Mouse (Mus musculus): Measurements from ENCODE around the gene Lmo1.

Lmo1 gene

DNA sequence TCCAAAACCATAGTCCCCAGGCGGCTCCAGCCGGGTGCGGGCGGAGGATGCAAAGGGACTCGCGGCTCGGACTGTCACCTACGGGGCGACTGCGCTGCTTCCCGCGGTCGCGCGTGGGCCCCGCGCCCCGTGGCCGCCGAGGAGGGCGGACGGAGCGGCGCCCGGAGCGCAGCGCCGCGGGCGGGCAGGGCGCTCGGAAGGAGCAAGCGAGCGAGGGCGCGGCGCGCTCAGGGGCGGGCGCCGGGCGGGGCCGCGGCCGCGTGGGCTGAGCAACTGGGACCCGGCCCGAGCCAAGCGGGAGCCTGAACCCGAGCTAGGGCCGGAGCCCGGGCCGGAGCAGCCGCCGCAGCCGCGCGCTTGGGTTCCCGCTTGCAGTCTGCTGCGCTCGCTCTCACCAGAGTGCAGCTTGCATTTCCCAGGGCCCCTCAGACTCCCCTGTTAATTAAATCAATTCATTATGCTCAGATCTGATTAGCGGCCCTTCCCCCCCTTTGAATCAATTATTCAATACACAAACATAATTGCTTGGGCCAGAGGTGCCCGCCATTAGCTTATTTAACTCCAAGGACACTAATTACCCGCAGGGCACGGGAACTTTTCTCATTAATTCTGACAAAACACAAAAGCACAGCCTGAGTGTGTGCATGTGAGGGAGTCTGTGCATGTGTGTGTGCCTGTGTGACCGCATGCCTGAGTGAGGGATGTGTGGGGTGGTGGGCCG lies at the start of gene Lmo1:
Gene Lmo1, minus strand, starts transcription at position 259 of the 721 bp plus-strand sequence.
- DNase-seq (ENCODE audit: low read depth, low spot score) = no peak

DNA sequence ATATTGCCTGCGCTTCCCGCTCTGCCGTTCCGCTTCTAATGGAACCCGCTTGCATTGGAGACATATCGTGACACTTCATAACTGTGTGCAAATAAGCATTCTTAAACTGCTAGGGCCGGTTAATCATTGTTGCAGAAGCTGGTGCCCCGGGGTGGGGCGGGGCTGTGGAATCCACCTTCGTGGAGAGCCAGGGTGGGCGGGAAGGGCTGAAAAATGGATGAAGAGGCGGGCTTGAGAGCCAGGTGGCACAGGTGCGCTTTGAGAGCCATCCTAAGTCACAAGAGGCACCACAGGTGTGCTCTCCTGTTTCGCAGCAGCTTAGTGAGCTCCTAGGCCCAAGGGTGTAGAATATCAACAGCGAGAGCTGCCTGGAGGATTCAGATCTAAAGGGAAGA lies 46.7 kb upstream of the Lmo1 start:
- no peak for DNase-seq (ENCODE audit: low read depth, low spot score)

DNA sequence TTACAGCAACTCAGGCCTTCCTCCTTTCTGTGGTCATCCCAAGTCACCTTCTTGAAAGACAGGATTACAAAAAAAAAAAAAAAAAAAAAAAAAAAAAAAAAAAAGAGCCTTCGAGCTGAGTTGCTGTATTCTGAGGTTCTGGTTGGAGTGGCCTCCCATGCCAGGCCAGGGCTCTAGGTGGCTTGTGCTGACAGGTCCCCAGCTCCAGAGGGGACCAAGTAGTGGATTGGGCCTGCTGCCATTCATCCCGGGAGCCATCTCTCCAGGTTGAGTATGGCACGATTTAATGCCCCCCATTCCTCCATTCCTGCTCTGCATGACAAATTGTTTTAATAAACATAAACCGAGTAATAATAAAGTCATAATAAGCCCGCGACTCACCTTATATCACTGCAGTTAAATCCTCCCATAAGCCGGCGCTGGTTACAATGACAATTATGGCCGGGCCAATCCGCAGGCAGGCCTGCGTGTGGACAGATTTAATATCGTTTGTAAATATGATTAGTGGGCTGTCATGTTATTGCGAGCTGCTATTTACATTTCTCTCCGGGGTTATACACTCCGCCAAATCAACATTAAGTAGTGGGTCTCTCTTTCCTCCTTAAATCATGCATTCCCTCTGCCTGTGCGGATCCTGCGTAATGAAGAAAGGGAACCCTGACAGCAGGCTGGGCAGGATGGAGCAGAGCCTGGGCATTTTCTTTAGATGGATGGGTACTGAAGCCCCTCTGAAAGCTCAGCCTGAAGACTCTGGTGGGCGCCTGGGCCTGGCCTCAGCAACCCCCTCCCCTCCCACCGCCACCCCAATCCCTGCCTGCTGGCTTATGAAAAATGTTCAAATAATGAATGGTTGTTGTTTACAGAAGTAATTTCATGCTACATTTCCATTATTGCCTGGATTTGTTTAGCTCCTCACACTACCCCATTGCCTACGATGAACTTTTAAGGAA lies 46.0 kb upstream of the Lmo1 start:
- no peak for DNase-seq (ENCODE audit: low read depth, low spot score)

DNA sequence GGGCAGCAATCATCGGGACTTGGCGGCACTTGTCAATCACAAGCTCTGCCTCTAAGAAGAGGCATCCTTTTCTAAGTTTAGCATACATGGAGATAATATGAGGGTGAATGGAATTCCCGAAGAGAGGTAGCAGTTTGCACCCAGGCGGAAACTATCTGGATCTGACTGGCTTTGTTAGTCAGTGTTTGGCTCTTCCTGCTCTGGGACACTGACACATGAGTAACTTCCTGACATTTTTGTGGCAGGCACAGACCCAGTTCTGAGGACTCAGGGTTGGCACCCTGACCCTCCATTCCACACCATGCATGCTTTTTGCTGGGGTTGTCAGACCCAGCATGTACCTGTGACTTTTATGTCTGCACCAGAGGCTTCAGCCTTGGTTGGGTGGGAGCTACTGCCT lies 45.0 kb upstream of the Lmo1 start:
- DNase-seq (ENCODE audit: low read depth, low spot score) = no peak

GRCm38 (mm10) chr7:109218977-109219271 lies 43.9 kb upstream of the Lmo1 start:
- no peak for DNase-seq (ENCODE audit: low read depth, low spot score)

DNA sequence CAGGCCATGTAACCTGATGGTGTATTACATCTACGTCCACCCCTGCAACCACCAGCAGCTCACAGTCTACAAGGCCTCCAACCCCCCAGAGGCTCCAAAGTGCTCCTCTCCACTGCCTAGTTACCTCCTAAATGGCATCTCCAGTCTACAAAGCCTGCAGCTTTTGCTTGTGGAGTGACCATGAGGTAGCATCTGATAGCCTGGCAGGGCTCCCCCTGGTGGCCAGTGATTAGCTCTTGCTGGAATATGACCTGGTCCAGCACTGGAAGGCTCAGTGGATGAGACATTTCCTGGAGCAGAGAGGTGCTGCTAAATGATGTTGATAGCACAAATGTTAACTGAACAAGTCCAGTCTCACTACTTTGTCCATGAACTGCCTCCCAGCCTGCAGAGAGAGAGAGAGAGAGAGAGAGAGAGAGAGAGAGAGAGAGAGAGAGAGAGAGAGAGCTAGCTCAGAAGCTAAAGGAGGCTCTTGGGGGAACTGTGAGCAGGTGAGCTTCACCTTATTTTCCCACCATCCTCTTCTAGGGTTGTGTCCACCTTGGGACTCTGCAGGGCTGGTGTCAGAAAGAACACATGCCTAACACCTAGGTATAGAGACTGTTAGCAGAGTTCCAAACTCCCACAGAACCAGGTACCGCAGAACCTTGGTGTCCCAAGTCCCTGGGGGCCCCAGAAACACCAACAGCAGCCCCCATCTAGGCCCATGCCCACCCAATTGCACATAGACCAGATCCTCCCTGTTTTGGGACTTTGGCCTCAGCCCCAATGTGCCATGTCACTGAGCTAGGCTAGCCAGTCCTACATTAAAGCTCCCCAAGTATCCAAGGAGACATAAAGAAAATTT lies 43.3 kb upstream of the Lmo1 start:
- DNase-seq (ENCODE audit: low read depth, low spot score) = no peak

DNA sequence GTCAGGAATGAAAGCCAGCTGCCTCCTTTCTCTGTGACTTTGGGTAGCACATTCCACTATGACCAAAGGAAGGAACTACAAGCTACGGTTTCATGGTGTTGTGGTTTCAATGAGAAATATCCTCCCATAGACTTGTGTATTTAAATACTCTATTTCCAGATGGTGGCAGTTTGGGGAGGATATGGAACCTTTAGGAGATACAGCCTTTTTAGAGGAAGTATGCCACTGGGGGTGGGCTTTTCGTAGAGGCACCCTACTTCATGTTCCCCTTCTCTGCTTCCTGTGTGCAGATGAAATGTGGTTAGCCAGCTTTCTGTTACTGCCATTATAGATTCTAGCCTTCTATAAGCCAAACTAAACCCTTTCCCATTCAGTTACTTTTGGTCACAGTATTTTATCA lies 34.8 kb upstream of the Lmo1 start:
- no peak for DNase-seq (ENCODE audit: low read depth, low spot score)

- DNase-seq (ENCODE audit: low read depth, low spot score) = no peak
Observed at GRCm38 (mm10) chr7:109207811-109208210, 32.8 kb upstream of the Lmo1 start.

DNA sequence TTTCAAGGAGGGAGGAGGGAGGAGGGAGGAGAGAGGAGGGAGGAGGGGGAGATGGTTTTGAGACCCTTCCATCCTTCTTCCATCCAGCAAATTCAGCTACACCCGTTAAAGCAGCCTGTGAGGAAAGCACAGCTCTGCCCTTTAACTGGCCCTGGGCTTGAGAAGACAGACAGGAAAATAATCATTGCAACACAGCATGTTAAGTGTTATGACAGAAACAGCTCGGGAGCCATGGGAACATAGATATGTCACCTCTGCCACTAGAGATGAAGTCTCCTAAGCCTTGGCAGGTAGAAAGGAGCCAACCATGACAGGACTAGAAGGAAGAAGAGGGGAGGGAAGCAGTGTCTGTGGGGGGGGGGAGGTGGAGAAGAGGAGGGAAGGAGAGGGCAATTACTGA lies 31.4 kb upstream of the Lmo1 start:
- DNase-seq (ENCODE audit: low read depth, low spot score) = no peak

- DNase-seq (ENCODE audit: low read depth, low spot score) = no peak
Observed at GRCm38 (mm10) chr7:109203140-109203539, 28.1 kb upstream of the Lmo1 start.

DNA sequence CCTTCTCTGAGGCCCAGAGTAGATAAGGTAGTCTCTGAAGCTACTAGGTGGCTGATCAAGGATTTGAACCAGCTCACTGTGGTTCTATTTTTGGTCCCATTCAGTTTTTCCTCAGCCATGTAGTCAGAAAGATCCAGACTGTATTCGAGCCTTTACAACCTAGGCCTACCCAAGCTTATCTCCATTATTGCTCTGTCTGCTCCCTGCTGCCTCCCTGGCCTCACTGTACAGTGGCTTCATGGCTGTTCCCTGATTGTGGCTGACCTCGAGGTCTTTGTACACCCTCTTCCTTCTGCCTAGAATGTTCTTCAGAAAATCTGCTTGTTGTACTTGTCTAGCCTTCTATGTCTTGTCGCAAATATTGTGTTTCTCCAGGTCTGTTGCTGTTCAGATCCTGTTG lies 25.6 kb upstream of the Lmo1 start:
- DNase-seq (ENCODE audit: low read depth, low spot score) = no peak

- DNase-seq (ENCODE audit: low read depth, low spot score) = no peak
Observed at GRCm38 (mm10) chr7:109197161-109197650, 22.2 kb upstream of the Lmo1 start.

DNA sequence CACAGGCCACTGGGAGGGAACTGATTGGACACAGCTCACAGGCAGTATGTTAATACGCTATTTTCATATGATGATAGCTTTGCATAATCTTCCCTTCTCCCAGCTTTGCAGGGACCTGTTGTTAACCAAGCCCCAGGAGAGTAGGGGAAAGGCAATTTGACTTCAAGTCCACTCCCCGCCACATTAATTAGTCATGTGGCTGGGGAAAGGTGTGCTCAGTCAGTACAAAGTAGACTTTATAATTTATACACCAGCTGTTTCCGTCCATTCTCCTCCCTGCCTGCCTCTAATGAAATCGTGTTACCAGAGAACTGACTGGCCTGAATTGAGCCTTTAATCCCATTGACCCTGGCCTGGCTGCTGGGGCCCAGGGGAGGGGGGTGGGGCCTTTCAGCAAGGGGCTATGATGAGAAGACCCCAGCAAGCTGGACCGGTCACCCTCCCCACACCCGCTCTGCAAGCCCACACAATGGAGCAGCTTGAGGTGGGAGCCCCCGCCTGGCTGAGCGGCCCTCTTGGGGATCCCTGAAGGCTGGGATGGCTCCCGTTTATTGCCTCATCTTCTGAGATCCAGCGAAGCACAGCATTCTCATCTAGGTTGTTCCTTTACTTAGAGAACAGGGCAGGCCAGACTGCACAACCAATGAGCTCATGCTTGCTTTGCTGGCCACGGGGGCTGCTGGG lies 21.5 kb upstream of the Lmo1 start:
- no peak for DNase-seq (ENCODE audit: low read depth, low spot score)

DNA sequence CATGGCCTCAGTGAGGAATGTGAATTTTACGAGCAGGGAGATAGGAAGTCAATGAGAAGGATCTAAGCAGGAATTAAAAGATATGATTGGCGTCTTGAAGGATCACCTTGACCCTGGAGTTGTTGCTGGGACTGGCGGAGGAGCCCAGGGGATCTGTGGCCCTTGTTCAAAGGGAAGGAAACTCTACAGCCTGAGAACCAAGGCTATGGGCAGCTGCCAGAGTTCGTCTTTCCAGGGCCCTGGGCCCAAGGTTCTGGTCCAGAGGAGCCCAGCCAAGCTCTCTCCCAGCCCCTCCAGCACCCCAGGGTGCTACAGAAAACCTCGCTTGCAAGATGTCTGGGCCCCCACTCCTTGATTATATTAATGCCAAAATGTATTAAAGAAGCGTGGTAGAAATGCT lies 21.0 kb upstream of the Lmo1 start:
- no peak for DNase-seq (ENCODE audit: low read depth, low spot score)

DNA sequence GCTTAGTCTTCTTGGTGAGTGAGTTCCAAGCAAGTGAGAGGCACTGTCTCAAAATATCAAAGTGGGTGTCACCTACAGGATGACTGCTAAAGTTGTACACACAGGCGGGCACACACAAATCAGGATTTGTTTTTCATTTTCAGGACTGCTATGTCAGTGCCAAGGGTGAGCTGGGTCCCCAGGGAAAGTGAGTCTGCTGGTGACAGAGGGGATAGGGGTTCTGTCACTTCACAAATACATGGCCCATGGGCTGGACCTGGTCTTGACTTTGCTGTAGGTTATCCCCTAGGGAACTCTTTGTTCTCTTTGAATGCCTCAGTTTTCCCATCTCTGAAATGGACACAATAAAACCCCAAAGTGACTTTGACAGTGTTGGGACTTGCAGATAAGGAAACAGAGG lies 19.8 kb upstream of the Lmo1 start:
- DNase-seq (ENCODE audit: low read depth, low spot score) = no peak

DNA sequence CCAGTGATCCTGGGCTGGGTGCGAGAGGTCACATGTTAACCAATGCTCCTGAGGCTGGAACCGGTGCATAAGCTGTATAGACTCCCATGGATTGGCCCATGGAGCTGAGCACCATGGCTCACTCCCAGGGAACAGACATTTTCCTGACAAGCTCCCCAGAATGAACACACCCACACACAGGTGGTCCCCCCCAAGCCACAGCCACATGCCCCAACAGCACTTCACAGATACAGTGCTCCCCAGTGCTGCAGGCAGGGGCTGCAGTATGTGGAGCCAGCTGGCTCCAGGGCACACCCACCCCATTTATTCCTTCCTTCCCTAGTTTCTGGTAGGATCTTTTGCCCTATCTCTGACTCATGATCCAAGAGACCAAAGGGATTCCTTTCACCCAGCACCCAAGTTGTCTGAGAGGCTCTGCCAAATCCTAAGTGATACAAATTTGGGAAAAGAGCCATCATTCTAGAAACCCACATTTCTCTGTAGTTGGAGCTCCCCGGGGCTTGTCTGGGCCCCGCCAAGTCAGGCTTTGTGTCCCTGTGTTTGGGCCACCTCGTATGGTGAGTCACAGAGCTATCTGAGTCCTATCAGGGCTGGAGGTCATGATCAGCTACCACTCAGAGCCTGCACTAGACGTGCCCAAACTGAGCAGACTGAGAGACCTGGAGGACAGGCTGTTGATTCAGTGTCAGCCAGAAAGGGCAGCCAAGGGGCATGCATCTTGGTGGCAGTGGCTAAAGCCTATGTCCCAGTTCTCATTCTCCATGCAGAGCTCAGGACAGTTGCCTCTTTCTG lies 12.4 kb upstream of the Lmo1 start:
- no peak for DNase-seq (ENCODE audit: low read depth, low spot score)

GRCm38 (mm10) chr7:109185975-109186374 lies 11.0 kb upstream of the Lmo1 start:
- DNase-seq (ENCODE audit: low read depth, low spot score) = no peak

- no peak for DNase-seq (ENCODE audit: low read depth, low spot score)
Observed at GRCm38 (mm10) chr7:109185564-109185963, 10.6 kb upstream of the Lmo1 start.

- no peak for DNase-seq (ENCODE audit: low read depth, low spot score)
Observed at GRCm38 (mm10) chr7:109176688-109177087, 1.7 kb upstream of the Lmo1 start.

All from brain, embryonic 18.5 days (tissue).